Mouse (Mus musculus) heart, postnatal 4 days (tissue): ENCODE data around the gene Hist1h3d. TPM values are rescaled to one million over a fixed set of nuclear protein-coding genes. Genes with fewer than 3 reads are reported as not detected.
"Not testable (repeated sequence)": the region's sequence is repeated elsewhere in the genome, so short reads cannot be mapped to it uniquely, and the experiment has no call there.

ENCODE experiments used
- DNase-seq: peaks from one replicate; pipeline ENCODE4 v3.0.0; 2021
- total RNA-seq, 2 experiments: library from RNA; stranded (reverse); gene quantifications; 2 replicates each; pipeline ENCODE4 v1.2.3; 2021

Hist1h3d gene
- total RNA-seq, 2 experiments from 2014 or later, result 52.4 to 58.7 TPM

GRCm38 (mm10) chr13:23585442-23586098 lies 10.0 kb downstream of the Hist1h3d start:
- DNase-seq, result peak; percentile 66

GRCm38 (mm10) chr13:23586099-23586939 lies 10.8 kb downstream of the Hist1h3d start:
- DNase-seq, result no peak

GRCm38 (mm10) chr13:23586940-23587225 lies 11.3 kb downstream of the Hist1h3d start:
- DNase-seq, result no peak

GRCm38 (mm10) chr13:23591206-23591605 lies 15.6 kb downstream of the Hist1h3d start:
- DNase-seq, result no peak

GRCm38 (mm10) chr13:23591886-23592285 lies 16.3 kb downstream of the Hist1h3d start:
- not testable (repeated sequence) for DNase-seq

- no peak for DNase-seq
Observed at GRCm38 (mm10) chr13:23592614-23593013, 17.1 kb downstream of the Hist1h3d start.

GRCm38 (mm10) chr13:23593051-23593770 lies 17.6 kb downstream of the Hist1h3d start:
- peak; percentile 6 for DNase-seq

GRCm38 (mm10) chr13:23595185-23595584 lies 19.6 kb downstream of the Hist1h3d start:
- no peak for DNase-seq

- DNase-seq, result no peak
Observed at GRCm38 (mm10) chr13:23595622-23596372, 20.2 kb downstream of the Hist1h3d start.

GRCm38 (mm10) chr13:23597957-23598356 lies 22.4 kb downstream of the Hist1h3d start:
- peak; percentile 87 for DNase-seq

GRCm38 (mm10) chr13:23603182-23603699 lies 27.7 kb downstream of the Hist1h3d start:
- no peak for DNase-seq

- no peak for DNase-seq
Observed at GRCm38 (mm10) chr13:23604452-23604851, 28.9 kb downstream of the Hist1h3d start.

- DNase-seq, result no peak
Observed at GRCm38 (mm10) chr13:23605052-23605451, 29.5 kb downstream of the Hist1h3d start.

GRCm38 (mm10) chr13:23609209-23609608 lies 33.6 kb downstream of the Hist1h3d start:
- no peak for DNase-seq

- DNase-seq, result no peak
Observed at GRCm38 (mm10) chr13:23609844-23610243, 34.3 kb downstream of the Hist1h3d start.

GRCm38 (mm10) chr13:23610393-23610792 lies 34.8 kb downstream of the Hist1h3d start:
- no peak for DNase-seq

- no peak for DNase-seq
Observed at GRCm38 (mm10) chr13:23611638-23612037, 36.1 kb downstream of the Hist1h3d start.

GRCm38 (mm10) chr13:23620056-23620732 lies 44.6 kb downstream of the Hist1h3d start:
- no peak for DNase-seq

GRCm38 (mm10) chr13:23620733-23621531 lies 45.4 kb downstream of the Hist1h3d start, which contains the start of gene Hist1h2be:
TSS of gene Hist1h2be (minus strand) at chr13:23621124.
- DNase-seq, result peak; percentile 63

- peak; percentile 69 for DNase-seq
Observed at GRCm38 (mm10) chr13:23621532-23622174, 46.1 kb downstream of the Hist1h3d start.
